Mouse (Mus musculus) right cerebral cortex, adult 18-20 months (tissue): Measurements from ENCODE around the gene Nmrk2.
A peak's percentile ranks its signal among the peaks of the same experiment; 100 is the strongest.
"Not testable (repeated sequence)": the region's sequence is repeated elsewhere in the genome, so short reads cannot be mapped to it uniquely, and the experiment has no call there.

Experiments used
- DNase-seq: peaks from one replicate; pipeline ENCODE4 v3.0.0; 2022; ENCODE audit warnings: mixed read lengths

Gene Nmrk2

DNA sequence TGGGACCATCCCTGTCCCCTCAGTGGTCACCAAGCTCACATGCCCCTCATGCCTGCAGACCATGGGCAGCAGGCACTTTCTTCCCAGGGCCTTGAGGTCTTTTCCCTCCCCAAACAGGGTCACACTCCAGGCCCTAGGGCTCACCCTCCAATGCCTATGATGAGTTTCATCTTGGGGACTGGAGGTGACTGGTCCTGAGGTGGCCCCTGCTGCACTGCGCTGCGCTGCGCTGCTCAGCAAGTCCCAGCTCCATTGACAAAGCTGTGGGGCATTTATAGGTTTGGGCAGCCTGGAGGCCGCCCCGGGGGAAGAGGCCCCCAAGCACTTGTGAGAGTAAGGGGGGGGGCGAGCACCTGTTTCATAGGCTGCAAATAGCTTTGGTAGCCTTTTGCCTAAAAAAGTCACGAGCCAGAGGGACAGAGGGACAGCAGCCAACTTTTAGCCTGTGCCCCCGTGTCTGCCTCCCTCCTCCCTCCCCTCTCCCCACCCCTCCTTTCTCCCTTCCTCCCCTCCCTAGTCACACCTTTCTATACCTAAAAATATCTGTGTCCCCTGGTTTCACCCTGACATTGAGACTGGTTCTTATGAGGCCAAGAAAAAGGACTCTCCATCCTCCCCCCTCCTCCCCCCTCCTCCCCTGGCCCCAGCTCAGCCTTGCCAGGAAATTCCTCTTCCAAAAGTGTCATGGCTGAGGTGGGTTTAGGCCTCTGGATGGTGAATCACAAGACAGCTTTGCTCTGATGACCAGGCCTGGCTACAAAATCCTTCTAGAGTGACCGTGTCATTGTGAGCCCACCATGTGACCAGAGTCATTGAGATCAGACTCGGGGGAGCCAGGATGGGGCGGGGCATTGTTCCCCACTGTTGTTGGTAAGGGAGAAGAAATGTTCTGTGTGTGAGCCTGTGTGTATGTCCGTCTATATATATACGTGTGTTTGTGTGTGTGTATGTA lies at the start of gene Nmrk2:
Nmrk2 (minus strand) TSS at position 245 of the 952 bp plus-strand sequence.
- no peak for DNase-seq

GRCm38 (mm10) chr10:81249442-81249841 lies 47.6 kb upstream of the Nmrk2 start:
- no peak for DNase-seq

DNA sequence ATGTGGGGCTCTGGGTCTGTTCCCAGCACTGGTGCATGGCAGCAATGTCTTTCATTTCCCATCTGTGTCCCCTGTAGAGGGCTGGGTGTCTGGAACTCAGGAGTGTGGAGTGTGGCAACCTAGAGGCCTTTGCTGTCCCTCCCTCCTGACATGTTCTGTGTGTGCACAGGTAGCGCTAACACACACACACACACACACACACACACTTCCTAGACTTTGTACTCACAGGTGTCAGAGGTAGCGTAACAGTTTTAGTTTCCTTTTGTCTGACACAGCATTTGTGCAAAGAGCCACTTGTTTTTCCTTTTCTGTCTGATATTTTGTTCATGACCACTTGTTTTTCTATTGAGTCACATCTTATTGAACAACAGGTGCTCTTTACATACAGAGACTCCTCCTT lies 46.0 kb upstream of the Nmrk2 start:
- no peak for DNase-seq

- DNase-seq, result no peak
Measured at GRCm38 (mm10) chr10:81245166-81245565, 43.3 kb upstream of the Nmrk2 start.

DNA sequence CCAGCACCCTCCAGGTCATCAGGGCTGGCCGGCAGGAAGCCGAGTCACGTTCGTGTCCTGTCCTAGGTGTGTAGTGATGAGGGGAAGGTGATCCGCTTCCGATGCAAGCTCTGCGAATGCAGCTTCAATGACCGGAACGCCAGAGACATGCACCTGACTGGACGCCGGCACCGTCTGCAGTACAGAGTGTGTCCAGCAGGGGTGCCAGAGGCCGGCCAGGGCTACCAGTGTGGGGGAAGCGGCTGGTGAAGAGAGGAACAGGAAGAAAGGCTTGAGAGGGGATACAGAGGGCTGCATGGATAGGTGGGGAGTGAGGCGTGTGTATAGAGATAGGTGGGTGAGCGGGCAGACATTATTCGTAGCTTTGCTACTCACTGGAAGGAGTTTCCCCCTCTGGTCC lies 42.7 kb upstream of the Nmrk2 start:
- DNase-seq, result peak; percentile 70

- DNase-seq, result no peak
Measured at GRCm38 (mm10) chr10:81244146-81244545, 42.3 kb upstream of the Nmrk2 start.

GRCm38 (mm10) chr10:81242021-81242420 lies 40.2 kb upstream of the Nmrk2 start:
- no peak for DNase-seq

- DNase-seq, result no peak
Measured at GRCm38 (mm10) chr10:81240876-81241275, 39.0 kb upstream of the Nmrk2 start.

- no peak for DNase-seq
Measured at GRCm38 (mm10) chr10:81238618-81239017, 36.8 kb upstream of the Nmrk2 start.

DNA sequence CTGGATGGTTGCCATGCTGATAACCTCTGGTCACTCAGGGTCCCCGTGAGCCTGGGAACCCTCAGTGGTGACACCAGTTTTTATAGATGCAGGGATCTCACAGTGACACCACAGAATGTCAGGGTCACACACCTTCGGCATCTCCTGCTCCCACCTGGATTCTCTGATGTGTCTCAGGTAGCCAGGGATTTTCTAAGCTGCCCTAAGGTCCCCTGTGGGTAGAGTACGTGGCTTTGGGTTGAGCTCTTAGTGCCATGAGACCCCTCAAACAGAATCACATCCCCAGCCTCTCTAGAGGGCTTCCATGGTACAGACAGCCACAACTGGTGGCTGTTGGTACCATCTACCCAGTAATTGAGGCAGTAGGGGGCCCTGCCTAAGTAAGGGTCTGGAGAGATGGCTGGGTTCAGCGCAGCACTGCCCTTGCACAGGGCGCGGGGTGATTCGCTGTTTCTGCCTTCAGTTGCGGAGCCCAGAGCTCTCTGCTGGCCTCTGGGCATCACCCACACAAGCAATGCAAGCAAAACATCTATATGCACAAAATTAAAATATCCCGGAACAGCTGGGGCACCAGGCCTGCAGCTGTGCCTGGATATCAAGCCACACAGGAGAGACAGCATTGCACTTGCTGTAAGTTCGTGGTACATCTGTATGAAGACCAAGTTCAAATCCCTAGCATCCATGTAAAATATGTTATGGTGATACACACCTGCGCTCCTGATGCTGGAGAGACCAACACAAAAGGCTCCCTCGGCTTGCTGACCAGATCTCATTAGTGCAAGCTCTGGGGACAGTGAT lies 34.8 kb upstream of the Nmrk2 start:
- DNase-seq, result no peak

DNA sequence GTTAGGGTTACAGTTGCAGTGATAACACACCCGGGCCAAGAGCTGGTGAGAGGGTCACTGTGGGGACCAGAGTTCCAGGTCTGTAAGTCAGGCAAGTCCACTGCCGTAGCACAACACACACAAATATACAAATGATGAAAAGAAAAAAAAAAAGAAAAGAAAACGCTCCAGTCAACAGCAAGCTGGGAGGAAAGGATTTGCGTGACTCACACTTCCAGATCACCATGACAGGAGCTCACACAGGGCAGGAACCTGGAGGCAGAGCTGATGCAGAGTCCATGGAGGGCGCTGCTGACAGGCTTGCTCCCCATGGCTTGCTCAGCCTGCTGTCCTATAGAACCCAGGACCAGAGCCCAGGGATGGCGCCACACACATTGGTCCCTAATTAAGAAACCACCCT lies 32.4 kb upstream of the Nmrk2 start:
- no peak for DNase-seq

DNA sequence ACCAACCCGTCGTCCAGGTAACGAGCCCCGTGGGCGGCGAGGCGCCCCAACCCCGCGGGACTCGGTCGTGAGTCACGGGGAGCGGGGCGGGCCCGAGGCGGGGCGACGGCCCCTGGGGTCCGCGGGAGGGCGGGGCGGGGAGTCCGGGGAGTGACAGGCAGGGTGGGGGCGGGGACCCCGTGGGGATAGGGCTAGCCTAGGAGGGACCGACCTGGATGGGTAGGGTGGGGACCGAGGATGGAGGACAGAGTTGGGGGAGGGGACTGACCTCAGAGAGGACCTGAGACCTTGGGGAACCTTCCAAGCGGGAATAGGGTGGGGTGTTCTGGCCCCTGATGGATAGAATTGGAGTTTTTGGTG lies 31.4 kb upstream of the Nmrk2 start:
- DNase-seq, result no peak

DNA sequence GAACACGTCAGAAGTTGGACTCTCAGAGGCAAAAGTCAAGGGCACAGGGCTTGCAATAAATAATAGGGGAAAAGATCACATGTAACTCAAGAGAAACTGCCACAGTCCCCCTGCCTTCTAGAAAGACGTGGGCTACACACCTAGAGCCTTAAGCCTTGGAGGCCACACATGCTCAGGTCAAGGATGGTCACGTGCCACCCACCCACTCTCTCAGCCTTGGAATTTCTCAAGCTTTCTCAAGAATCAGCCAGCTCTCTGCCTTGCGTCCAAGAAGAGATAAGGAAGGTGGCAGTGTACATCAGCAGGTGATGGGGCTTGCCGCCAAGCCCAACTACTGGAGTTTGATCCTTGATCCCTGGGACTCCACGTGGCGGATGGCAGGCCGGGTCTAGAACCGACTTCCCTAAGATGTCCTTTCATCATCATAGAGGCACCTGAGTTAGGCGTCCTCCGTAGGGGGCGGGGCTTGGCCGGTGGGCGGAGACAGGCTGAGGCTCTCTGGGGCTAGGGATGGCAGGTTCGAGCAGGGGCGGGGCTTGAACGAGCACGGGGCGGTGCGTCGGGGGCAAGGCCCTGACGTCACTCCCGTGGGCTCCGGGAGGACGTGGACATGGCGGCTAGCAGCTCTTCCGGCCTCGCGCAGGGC lies 30.9 kb upstream of the Nmrk2 start, which contains the start of gene Zfr2:
Zfr2 (plus strand) TSS at position 576 of the 646 bp plus-strand sequence.
- peak; percentile 97 for DNase-seq

GRCm38 (mm10) chr10:81231436-81231835 lies 29.6 kb upstream of the Nmrk2 start:
- DNase-seq, result no peak

- peak; percentile 91 for DNase-seq
Measured at GRCm38 (mm10) chr10:81230438-81231332, 28.8 kb upstream of the Nmrk2 start, which contains the start of gene Atcay. Atcay (minus strand) TSS chr10:81230833.

DNA sequence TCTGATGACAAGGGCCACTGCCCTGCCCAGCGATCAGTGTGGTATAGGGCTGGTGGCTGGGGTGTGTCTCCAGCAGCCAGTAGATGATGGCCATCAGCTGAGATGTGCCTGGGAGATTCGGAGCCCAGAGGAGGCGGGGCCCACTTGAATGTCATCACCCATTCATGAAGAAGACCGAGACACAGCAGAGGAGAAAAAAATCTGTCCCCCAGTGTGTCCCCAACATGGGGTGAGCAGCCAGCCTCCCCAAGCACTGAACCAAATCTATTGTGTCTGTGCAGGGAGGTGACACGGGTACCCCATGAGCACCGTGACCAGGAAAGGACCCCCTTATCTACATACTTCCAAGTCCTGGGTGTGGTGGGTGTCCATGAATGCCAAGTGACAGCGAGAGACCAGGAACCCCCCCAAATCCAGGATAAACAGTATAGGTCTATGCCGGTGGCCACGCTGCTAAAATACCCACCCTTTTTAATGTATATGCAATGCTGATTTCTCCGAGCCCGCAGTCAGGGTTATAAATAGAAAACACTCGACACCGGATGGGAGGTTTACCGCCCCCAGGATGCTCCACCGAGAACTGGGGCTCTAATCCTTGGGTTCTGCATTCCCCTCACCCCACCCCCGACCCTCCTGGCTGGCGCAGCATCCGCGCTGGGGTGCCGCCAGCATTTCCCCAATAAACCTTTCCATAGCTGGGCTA lies 28.0 kb upstream of the Nmrk2 start:
- DNase-seq, result peak; percentile 54

- DNase-seq, result not testable (repeated sequence)
Measured at GRCm38 (mm10) chr10:81223731-81224130, 21.9 kb upstream of the Nmrk2 start.

DNA sequence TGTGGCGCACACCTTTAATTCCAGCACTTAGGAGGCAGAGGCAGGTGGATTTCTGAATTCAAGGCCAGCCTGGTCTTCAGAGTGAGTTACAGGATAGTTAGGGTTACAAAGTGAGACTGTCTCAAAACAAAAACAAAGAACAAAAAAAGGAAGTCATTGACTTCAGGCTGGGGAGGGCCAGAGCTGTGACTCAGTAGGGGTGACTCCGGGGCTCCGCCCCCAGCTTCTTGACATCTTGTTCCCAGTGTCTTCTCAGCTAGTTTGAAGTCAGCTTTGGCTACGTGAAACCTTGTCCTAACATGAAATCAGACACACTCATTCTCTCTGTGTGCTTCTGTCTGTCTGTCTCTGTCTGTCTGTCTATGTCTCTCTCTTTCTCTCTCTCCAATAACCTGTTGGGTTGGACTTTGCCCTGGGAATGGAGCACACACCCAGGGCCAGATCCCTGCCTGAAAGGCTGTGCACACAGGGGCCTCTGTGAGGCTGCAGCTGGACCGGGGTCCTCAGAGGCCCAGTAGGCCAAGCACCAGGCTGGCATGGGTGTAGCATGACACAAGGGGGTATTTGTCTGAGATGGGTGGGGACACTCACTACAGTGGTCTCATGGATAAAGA lies 19.7 kb upstream of the Nmrk2 start:
- DNase-seq, result no peak

DNA sequence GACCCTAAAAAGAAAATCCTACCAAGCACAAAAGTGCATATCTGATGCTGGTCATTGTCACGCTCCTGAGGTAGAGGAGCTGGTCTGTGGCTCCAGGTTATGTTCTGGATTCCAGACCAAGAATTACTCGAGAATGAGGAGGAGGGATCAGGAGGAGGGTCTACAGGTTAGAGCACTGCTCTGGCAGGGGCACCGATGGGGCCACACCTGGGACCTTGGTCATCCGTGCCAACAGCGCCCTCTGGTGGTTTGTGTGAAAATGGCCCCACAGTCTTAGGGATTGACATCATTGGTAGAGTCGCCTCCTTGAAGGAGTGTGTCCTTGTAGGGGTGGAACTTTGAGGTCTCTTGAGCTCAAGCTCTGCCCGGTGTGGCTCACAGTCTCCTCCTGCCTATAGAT lies 16.1 kb upstream of the Nmrk2 start:
- no peak for DNase-seq

GRCm38 (mm10) chr10:81217267-81217666 lies 15.4 kb upstream of the Nmrk2 start:
- DNase-seq, result not testable (repeated sequence)

- no peak for DNase-seq
Measured at GRCm38 (mm10) chr10:81216810-81217209, 15.0 kb upstream of the Nmrk2 start.
